Mouse (Mus musculus) heart, postnatal 0 days (tissue): ENCODE measurements at regions not wholly inside any gene's neighbourhood (a gene's known extent, or its start where the extent isn't known, plus 50 kb on each side); places are given as distances from the start of the nearest gene placed in this dataset.

ENCODE experiments used
- CTCF ChIP-seq: IDR thresholded peaks from 2 replicates; pipeline ENCODE4 v1.5.1; 2016; ENCODE audit warnings: antibody characterized with exemption, control low read depth, low read depth
- EP300 ChIP-seq: IDR thresholded peaks from 2 replicates; pipeline ENCODE4 v1.6.1; 2016; ENCODE audit warnings: antibody characterized with exemption, low read depth

GRCm38 (mm10) chr14:13055198-13055597, 229.4 kb upstream of the Synpr start:
- TF ChIP-seq CTCF: no peak
- TF ChIP-seq EP300: no peak
